Mouse (Mus musculus) E14TG2a.4 (cell line): ENCODE results near the gene Crocc.

ENCODE experiments used
- CTCF ChIP-seq: conservative IDR thresholded peaks from 2 replicates; pipeline ENCODE4 v1.5.1; 2014; ENCODE audit warnings: low read length
- NANOG ChIP-seq: IDR thresholded peaks from 2 replicates; pipeline ENCODE4 v1.6.1; 2014; ENCODE audit warnings: borderline replicate concordance, low read length, mixed read lengths

DNA sequence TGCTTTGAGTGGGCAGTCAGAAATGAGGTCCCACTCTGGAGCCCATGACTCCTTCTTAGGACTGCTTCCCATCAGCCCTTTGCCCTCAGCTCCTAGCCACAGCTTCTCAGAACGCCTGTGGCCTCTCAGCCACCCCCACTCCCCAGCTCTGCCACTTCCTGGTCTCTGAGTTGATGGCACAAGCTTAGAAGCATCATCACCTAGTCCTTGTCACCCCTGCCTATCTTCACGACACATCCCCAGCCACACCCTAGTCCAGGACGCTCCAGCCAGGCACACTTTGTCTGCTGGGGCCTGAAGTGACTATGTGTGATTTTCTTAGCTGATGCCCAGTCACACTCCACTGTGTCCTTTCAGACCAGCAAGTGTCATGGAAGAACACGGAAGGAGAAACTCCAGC lies 38.6 kb upstream of the Crocc start:
- TF ChIP-seq CTCF, result no peak
- no peak for TF ChIP-seq NANOG
